8 mouse cellular contexts compared by ENCODE assay signal in the genomic region with DNA sequence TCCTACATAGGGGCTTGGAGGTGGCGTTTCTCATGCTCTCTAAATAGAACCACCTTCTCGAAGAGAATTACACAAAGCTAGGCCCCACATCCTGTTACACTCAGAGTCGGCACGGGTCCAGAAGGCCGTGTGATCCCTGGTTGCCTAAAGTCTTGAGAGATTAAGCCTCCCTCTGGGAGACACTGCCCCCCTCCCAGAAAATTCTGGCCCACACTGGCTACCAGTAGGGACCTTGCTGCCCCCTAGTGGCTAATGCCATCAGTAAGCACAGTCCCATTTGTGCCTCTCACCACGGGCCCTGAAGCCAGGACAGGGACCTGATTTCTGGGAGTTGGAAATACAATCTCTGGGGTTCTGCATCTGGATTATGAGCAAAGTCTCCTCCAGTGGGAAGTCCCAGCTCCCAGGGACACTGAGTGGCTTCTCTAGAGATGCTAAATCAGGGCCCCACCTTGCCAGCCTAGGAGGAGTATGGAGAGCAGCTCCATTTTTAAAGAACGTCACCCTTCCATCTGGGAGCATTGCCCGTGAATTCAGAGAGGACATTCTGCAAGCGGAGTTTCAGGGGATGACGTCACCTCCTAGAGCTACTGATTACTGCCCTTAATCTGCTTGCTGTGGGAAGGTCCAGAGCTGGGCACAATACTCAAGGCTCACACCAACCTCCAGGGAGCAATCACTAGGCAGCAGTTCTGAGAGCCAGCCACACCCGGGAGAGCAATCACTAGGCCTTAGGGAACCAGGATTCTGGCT.
DNase-seq lines count a peak whose midpoint lies in the region; ATAC-seq and TF ChIP-seq lines count a peak whose summit lies in the region.

No protein-coding gene starts in this region.

- peaks cover 0 to 9% of the 10 kb centered on the region in 2 experiments; a peak in 2 of 4 replicates for H3K36me3 ChIP-seq in MEL (ENCODE audit: control insufficient read depth in 1 of 2, insufficient read depth in 2 of 2, low read length in 2 of 2)
- H3K36me3 ChIP-seq in forebrain, postnatal 0 days (ENCODE audit: insufficient read depth) = no peaks in the 10 kb centered on the region; the same call in 1 of the 2 replicates

- no peaks in the 10 kb centered on the region for H3K27me3 ChIP-seq in MEL (ENCODE audit: control insufficient read depth in 1 of 2, insufficient read depth in 2 of 2, low read length in 2 of 2)
- no peaks in the 10 kb centered on the region for H3K27me3 ChIP-seq in forebrain, postnatal 0 days (ENCODE audit: insufficient read depth, low read length)

- WGBS in forebrain, postnatal 0 days = 19% methylated on average over 11 of the region's 11 CpGs

- peak; percentile 68 for TF ChIP-seq RAD21 in MEL (IDR thresholded peaks at IDR 0.05; ENCODE audit: low read depth, low read length)

- 0 out of 2 replicates have a peak overlapping the region, but pooled peaks have one; percentile 40 for H3K9ac ChIP-seq in MEL (ENCODE audit: control insufficient read depth, low read depth, low read length, poor library complexity, severe bottlenecking)
- no peak overlapping the region for H3K9ac ChIP-seq in forebrain, postnatal 0 days

- peak; percentile 72 for DNase-seq in MEL (ENCODE audit: low read depth, low spot score)
- DNase-seq in cerebellum, adult 11-12 months = peak; percentile 68
- DNase-seq in forebrain, postnatal 0 days = peak; percentile 84
- DNase-seq in heart, postnatal 4 days = peak; percentile 89
- peak; percentile 85 to 86 for DNase-seq in layer of hippocampus, postnatal 10 days (ENCODE audit: low spot score in 2 of 2)
- DNase-seq in lung, postnatal 25 days (ENCODE audit: low spot score) = peak; percentile 81
- peak; percentile 76 for DNase-seq in retina, postnatal 7 days (ENCODE audit: low read depth, low spot score)
- DNase-seq in urinary bladder, postnatal 10 days (ENCODE audit: low spot score) = peak; percentile 40

- H3K4me2 ChIP-seq in forebrain, postnatal 0 days (ENCODE audit: low read depth) = no peak overlapping the region

- no peak overlapping the region for H3K4me3 ChIP-seq in MEL (ENCODE audit: control insufficient read depth in 1 of 2, insufficient read depth in 1 of 2, low read depth in 2 of 2, low read length in 2 of 2)
- H3K4me3 ChIP-seq in forebrain, postnatal 0 days (ENCODE audit: low read depth, low read length) = no peak overlapping the region

- H3K79me2 ChIP-seq in MEL (ENCODE audit: control insufficient read depth, insufficient read depth, low read length, poor library complexity) = no peaks in the 10 kb centered on the region

- ATAC-seq in forebrain, postnatal 0 days = peak; percentile 70

- no peak for TF ChIP-seq POLR2A in MEL (IDR thresholded peaks at IDR 0.05; ENCODE audit: control insufficient read depth in 1 of 2, insufficient read depth in 1 of 2, low read depth in 1 of 2, low read length in 2 of 2, poor library complexity in 1 of 2)

- peak overlapping the region; percentile 62 for H3K27ac ChIP-seq in MEL (ENCODE audit: control insufficient read depth, low read depth, low read length)
- no peak overlapping the region; the same call in 1 of the 2 replicates for H3K27ac ChIP-seq in forebrain, postnatal 0 days (ENCODE audit: low read depth, low read length)

- peaks cover 8 to 19% of the 10 kb centered on the region in 2 experiments for H3K4me1 ChIP-seq in MEL (ENCODE audit: control insufficient read depth in 1 of 2, insufficient read depth in 2 of 2, low read length in 2 of 2)
- H3K4me1 ChIP-seq in forebrain, postnatal 0 days (ENCODE audit: insufficient read depth) = no peaks in the 10 kb centered on the region

- TF ChIP-seq CTCF in MEL (IDR thresholded peaks at IDR 0.05 in 2 of 3, conservative IDR thresholded peaks at IDR 0.05 in 1 of 3; ENCODE audit: control insufficient read depth in 1 of 3, insufficient read depth in 1 of 3, low read depth in 2 of 3, low read length in 3 of 3, poor library complexity in 1 of 3, severe bottlenecking in 1 of 3) = peak; percentile 81 to 90 (median 83)
- TF ChIP-seq CTCF in forebrain, postnatal 0 days (IDR thresholded peaks at IDR 0.05; ENCODE audit: low read depth) = peak; percentile 90

- H3K9me3 ChIP-seq in MEL (replicated peaks; ENCODE audit: insufficient read depth, low read length) = no peaks in the 10 kb centered on the region
- no peaks in the 10 kb centered on the region for H3K9me3 ChIP-seq in forebrain, postnatal 0 days (ENCODE audit: low read length)

- no peak for TF ChIP-seq EP300 in MEL (IDR thresholded peaks at IDR 0.05; ENCODE audit: low read depth in 1 of 2, low read length in 2 of 2)

TF ChIP-seq in MEL, 35 proteins besides CTCF, POLR2A, EP300 and RAD21:
- TF ChIP-seq ZC3H11A (IDR thresholded peaks at IDR 0.05; ENCODE audit: low read depth, low read length) = peak; percentile 65
- peak; percentile 75 for TF ChIP-seq SMC3 (IDR thresholded peaks at IDR 0.05; ENCODE audit: low read depth, low read length)
- TF ChIP-seq GABPA (IDR thresholded peaks at IDR 0.05; ENCODE audit: low read depth, low read length) = no peak
- TF ChIP-seq TAL1 (IDR thresholded peaks at IDR 0.05; ENCODE audit: low read length) = no peak
